Mouse (Mus musculus): ENCODE measurements at regions not wholly inside any gene's neighbourhood (a gene's known extent, or its start where the extent isn't known, plus 50 kb on each side); places are given as distances from the start of the nearest gene placed in this dataset.

DNA sequence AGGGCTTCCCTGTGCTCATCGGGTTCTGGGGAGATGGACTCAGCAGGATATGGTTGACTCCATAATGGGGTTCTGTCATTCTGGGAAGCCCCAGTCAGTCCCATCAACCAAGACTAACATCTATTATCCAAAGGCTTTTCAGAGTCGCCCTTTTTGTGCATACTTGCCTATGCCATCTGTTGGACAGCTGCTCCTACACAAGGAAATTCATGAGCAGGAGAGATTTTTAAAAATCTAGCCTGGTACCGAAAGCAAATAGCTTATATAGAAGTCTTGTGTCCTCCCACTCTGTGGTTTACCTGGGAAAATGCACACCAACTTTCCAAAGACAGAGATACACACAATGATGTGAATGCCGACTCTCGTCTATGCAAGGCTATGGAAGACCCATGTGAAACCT, 95.4 kb upstream of the Npas2 start:
- ATAC-seq (replicated peaks; ENCODE audit: low read depth, poor library complexity, severe bottlenecking) = no peak

- ATAC-seq (replicated peaks; ENCODE audit: low read depth, poor library complexity, severe bottlenecking) = no peak
Observed at GRCm38 (mm10) chr1:39099246-39099645, 94.3 kb upstream of the Npas2 start.

DNA sequence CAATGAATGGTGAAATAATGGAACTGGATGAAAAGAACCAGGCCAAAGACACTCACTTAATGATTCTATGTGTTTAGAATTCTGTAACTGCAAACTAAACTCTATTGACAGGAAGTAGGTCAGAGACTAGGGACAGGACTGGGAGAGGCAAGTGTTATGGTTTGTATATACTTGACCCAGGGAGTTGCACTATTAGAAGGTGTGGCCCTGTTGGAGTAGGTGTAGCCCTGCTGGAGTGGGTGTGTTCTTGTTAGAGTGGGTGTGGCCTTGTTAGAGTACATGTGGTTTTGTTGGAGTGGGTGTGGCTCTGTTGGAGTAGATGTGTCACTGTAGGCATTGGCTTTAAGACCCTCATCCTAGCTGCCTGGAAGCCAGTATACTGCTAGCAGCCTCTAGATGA, 93.0 kb upstream of the Npas2 start:
- no peak for ATAC-seq (replicated peaks; ENCODE audit: low read depth, poor library complexity, severe bottlenecking)

DNA sequence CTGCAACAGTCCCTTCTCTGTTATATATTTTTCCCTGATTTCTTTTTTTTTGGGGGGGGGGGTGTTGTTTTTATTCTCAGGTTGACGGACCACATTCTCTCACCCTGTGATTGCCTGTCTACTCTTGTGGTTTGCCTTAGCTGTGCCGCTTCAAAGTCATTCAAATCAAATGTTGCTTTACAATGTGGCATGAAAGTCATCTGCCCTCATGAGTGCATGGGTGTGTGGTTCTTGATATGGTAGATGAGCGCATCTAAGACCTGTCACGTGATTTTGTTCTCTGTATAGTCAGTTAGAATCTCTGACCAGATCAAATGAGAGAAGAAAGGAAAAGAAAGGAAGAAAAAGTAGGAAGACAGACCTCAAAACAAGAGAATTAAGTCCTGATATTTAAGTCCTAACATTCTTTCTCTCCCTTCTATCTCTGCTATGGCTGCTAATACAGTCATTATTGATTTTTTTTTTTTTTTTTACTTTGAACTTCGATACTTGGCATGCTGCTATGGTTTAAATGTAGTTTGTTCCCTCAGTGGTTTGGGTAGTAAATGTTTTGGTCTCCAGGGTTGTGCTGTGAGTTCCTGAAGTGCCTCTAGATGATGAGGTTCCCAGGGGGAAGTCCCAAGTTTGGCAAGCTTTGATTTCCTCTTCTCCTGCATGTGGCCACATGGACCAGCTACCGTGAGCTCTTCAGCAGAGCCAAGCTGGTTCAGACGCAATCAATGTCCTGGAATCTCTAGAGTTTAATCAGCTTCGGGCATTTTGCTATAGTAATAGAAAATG, 91.2 kb upstream of the Npas2 start:
- no peak for ATAC-seq (replicated peaks; ENCODE audit: low read depth, poor library complexity, severe bottlenecking)

DNA sequence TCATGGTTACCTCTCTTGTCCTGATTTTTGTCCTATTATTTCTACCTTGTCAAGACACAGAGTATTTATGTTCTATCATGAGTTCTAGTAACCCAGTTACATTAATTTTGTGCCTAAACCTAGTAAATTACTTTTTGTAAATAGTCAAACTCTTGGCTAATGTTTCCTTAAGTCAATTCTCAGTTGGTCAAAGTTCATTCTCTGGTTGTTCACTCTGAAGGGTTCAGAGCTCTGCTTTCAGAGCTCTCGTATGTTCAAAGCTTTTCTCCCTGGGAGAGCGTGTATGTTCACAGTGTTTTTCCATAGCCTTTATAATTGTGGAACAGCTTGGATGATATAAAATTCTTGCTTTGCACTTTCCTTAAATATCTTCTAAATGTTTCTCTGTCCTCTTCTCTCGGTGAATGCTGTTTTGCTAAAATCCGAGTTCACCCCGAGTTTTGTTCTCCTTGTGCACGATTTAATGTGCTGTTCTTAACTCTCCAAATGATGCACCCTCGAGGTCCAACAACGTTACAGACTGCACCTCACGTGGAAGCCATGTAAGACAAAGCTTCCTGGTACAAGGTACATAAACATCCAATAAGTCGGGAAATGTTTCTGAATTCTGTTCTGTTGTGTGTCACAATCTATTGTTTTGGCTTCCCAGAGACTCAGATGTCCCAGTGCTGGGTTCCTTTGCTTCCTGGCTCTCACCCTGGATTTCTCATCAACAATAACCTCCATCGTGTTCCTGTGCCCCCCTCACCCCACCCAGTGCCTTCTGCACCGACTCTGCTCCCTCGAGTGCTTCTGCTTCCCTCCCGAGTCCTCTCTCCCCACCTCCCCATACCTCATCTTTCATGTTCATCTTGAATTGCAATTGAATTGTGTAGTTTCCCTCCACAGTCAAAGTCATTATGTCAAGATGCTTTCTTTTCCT, 90.3 kb upstream of the Npas2 start:
- ATAC-seq (replicated peaks; ENCODE audit: low read depth, poor library complexity, severe bottlenecking) = no peak

- ATAC-seq (replicated peaks; ENCODE audit: low read depth, poor library complexity, severe bottlenecking) = peak; percentile 60
Observed at GRCm38 (mm10) chr1:39105546-39106371, 87.8 kb upstream of the Npas2 start.

- ATAC-seq (replicated peaks; ENCODE audit: low read depth, poor library complexity, severe bottlenecking) = no peak
Observed at GRCm38 (mm10) chr1:39106372-39106643, 87.2 kb upstream of the Npas2 start.

DNA sequence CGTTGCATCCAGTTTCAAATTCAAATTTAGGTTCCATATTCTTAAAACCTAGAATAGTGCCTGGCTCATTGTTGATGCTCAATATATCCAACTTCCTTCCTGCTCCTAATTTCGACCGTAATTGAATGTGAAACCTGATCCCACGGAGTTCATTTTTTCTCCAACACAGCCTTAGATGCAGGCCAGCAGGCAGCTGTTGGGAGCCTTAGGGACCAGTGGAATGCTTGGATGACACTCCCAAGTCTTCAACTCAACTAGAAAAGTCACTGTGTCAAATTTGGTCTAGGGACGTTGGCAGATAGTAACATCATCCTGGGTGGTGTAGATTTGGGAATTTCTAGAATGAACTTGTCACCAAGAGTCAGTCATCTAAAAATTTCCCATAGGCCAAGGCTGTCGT, 86.9 kb upstream of the Npas2 start:
- no peak for ATAC-seq (replicated peaks; ENCODE audit: low read depth, poor library complexity, severe bottlenecking)

- no peak for ATAC-seq (replicated peaks; ENCODE audit: low read depth, poor library complexity, severe bottlenecking)
Observed at GRCm38 (mm10) chr1:39116319-39116718, 77.2 kb upstream of the Npas2 start.

GRCm38 (mm10) chr1:39122316-39123015, 71.1 kb upstream of the Npas2 start:
- ATAC-seq (replicated peaks; ENCODE audit: low read depth, poor library complexity, severe bottlenecking) = 0 out of 2 replicates have a peak, but pooled peaks have one; percentile 8

DNA sequence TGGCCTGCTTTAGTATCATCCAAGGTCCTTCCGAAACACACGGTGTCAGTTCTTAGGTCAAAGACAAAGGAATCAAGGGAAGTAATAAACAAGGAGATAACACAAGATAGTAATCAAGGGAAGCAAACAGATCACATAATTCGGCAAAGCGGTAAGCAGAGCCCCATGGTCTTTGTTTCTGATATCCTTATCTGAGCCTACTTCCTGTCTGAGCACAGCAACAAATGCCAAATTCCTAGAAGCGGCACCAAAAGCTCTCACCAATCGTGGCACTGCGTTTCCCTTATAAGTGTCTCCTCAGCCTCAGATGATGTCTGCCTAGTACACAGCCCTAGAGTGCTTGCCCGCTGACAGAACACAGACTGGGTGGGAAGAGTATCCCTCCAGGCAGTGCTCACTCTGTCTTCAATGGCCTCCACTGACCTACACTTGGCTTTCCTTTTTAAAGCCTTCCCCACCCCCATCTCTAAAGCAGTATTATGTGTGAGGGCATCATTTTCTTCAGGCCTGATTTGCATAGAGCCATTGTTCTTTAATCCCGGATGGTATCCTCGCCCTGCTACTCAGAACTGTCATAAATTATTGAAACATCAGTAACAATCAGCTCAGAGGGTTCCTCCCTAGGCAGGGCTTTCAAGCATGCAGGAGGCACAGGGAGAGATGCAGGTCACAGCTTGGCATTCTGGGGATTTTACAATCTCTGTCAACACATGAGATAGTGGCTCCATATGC, 70.3 kb upstream of the Npas2 start:
- ATAC-seq (replicated peaks; ENCODE audit: low read depth, poor library complexity, severe bottlenecking) = peak; percentile 47; the same call in 1 of the 2 replicates

DNA sequence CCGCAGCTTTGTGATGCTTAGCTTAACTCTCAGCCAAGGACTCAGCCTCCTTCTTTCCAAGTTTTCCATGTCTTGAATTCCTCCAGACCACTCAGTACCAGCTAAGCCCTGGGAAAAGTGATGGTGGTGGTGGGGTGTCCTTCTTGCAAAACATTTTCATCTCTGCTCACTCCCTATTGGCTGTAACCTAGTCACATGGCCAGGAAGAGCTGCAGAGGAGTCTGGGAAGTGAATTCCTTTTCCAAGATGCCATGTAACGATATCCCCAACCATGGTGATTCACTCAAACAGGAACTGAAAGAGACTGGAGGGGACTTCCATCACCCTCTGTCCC, 69.8 kb upstream of the Npas2 start:
- ATAC-seq (replicated peaks; ENCODE audit: low read depth, poor library complexity, severe bottlenecking) = no peak

- no peak for ATAC-seq (replicated peaks; ENCODE audit: low read depth, poor library complexity, severe bottlenecking)
Observed at GRCm38 (mm10) chr1:39134521-39134920, 59.0 kb upstream of the Npas2 start.

DNA sequence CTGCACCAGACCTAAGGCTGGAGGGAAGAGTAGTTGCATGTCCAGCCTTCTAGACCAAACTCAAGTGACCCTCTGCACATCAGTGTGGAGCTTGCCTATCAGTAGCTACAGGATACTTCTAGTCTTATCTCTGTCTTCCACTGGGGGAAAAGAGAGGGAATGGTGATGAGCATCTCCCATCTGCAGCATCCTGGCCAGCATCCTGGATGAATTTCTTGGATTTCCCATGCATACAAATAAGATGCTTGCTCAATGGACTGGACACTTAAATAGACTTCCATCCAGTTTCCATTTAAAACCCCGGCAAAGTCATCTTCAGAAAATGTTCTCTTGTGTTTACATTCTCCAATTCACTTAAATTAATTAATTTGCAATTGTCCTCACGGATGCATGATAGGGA, 50.5 kb upstream of the Npas2 start:
- ATAC-seq (replicated peaks; ENCODE audit: low read depth, poor library complexity, severe bottlenecking) = no peak

- no peak for ATAC-seq (replicated peaks; ENCODE audit: low read depth, poor library complexity, severe bottlenecking)
Observed at GRCm38 (mm10) chr1:39143626-39144025, 49.9 kb upstream of the Npas2 start.
